Mouse (Mus musculus): ENCODE measurements around the gene Sars. TPM values are rescaled to one million over a fixed set of nuclear protein-coding genes. Genes with fewer than 3 reads are reported as not detected.

Gene Sars
- total RNA-seq, 1 experiment, result 204 TPM

- in situ Hi-C loops (cut with MboI; ENCODE audit: low sequenced_read_pairs in 2 of 2, unreplicated experiment in 2 of 2), result loop anchor here in 1 of 2 experiments (10.0 kb wide), 1 partner anchor 172 kb away; the partner anchor contains the start of gene Taf13
- Histone ChIP-seq H3K4me1 (ENCODE audit: control insufficient read depth in 2 of 2, insufficient read depth in 2 of 2, low read length in 2 of 2, poor library complexity in 1 of 2) (peaks cover 3 to 16% of the 10 kb centered on the region in 2 experiments; a peak in 3 of 4 replicates), H3K9ac (ENCODE audit: insufficient read depth, low read depth, low read length, poor library complexity, severe bottlenecking) (no peak overlapping the region), H3K27ac (ENCODE audit: insufficient read depth, low read depth, low read length, poor library complexity, severe bottlenecking) (no peak overlapping the region), H3K4me3 (ENCODE audit: insufficient read depth in 1 of 2, low read depth in 1 of 2, low read length in 2 of 2, poor library complexity in 1 of 2, severe bottlenecking in 1 of 2) (no peak overlapping the region), H3K9me3 (ENCODE audit: control insufficient read depth, insufficient read depth, low read depth, low read length) (no peaks in the 10 kb centered on the region), H3K36me3 (ENCODE audit: control insufficient read depth, insufficient read depth, low read length, poor library complexity, severe bottlenecking) (no peaks in the 10 kb centered on the region; the same call in 1 of the 2 replicates)
- TF ChIP-seq ZNF384 (IDR thresholded peaks at IDR 0.05; ENCODE audit: low read depth, low read length) (no peak), CHD2 (IDR thresholded peaks at IDR 0.05; ENCODE audit: low read depth, low read length) (no peak), HCFC1 (IDR thresholded peaks at IDR 0.05; ENCODE audit: borderline replicate concordance, insufficient read depth, low read length) (no peak), MAFK (IDR thresholded peaks at IDR 0.05; ENCODE audit: insufficient read depth, low read depth, low read length) (no peak), ZC3H11A (IDR thresholded peaks at IDR 0.05; ENCODE audit: borderline replicate concordance, low read depth, low read length) (no peak)
- no peak for DNase-seq (ENCODE audit: low read depth, low spot score)
Observed at GRCm38 (mm10) chr3:108402528-108402920, 42.5 kb downstream of the Sars start.

GRCm38 (mm10) chr3:108401692-108402527 lies 43.1 kb downstream of the Sars start:
- peaks cover 3 to 22% of the 10 kb centered on the region in 2 experiments; a peak in 3 of 4 replicates for H3K4me1 ChIP-seq (ENCODE audit: control insufficient read depth in 2 of 2, insufficient read depth in 2 of 2, low read length in 2 of 2, poor library complexity in 1 of 2)
- DNase-seq (ENCODE audit: low read depth, low spot score), result peak; percentile 86
- H3K4me3 ChIP-seq (ENCODE audit: insufficient read depth in 1 of 2, low read depth in 1 of 2, low read length in 2 of 2, poor library complexity in 1 of 2, severe bottlenecking in 1 of 2), result peak overlapping the region in 1 of 2 experiments; percentile 7; a peak in 2 of 4 replicates
- no peaks in the 10 kb centered on the region; the same call in 1 of the 2 replicates for H3K36me3 ChIP-seq (ENCODE audit: control insufficient read depth, insufficient read depth, low read length, poor library complexity, severe bottlenecking)
- no peaks in the 10 kb centered on the region for H3K9me3 ChIP-seq (ENCODE audit: control insufficient read depth, insufficient read depth, low read depth, low read length)
- no peak overlapping the region for H3K9ac ChIP-seq (ENCODE audit: insufficient read depth, low read depth, low read length, poor library complexity, severe bottlenecking)
- TF ChIP-seq MAFK (IDR thresholded peaks at IDR 0.05; ENCODE audit: insufficient read depth, low read depth, low read length), result no peak
- TF ChIP-seq ZC3H11A (IDR thresholded peaks at IDR 0.05; ENCODE audit: borderline replicate concordance, low read depth, low read length), result peak; percentile 59; the same call in 1 of the 2 replicates
- no peak for TF ChIP-seq CHD2 (IDR thresholded peaks at IDR 0.05; ENCODE audit: low read depth, low read length)
- H3K27ac ChIP-seq (ENCODE audit: insufficient read depth, low read depth, low read length, poor library complexity, severe bottlenecking), result no peak overlapping the region
- in situ Hi-C loops (cut with MboI; ENCODE audit: low sequenced_read_pairs in 2 of 2, unreplicated experiment in 2 of 2), result loop anchor here in 1 of 2 experiments (10.0 kb wide), 1 partner anchor 173 kb away; the partner anchor contains the start of gene Taf13

- Histone ChIP-seq H3K4me3 (ENCODE audit: insufficient read depth in 1 of 2, low read depth in 1 of 2, low read length in 2 of 2, poor library complexity in 1 of 2, severe bottlenecking in 1 of 2) (no peak overlapping the region), H3K4me1 (ENCODE audit: control insufficient read depth in 2 of 2, insufficient read depth in 2 of 2, low read length in 2 of 2, poor library complexity in 1 of 2) (peaks cover 3 to 14% of the 10 kb centered on the region in 2 experiments; a peak in 3 of 4 replicates), H3K9ac (ENCODE audit: insufficient read depth, low read depth, low read length, poor library complexity, severe bottlenecking) (no peak overlapping the region), H3K36me3 (ENCODE audit: control insufficient read depth, insufficient read depth, low read length, poor library complexity, severe bottlenecking) (no peaks in the 10 kb centered on the region; the same call in 1 of the 2 replicates), H3K9me3 (ENCODE audit: control insufficient read depth, insufficient read depth, low read depth, low read length) (no peaks in the 10 kb centered on the region), H3K27ac (ENCODE audit: insufficient read depth, low read depth, low read length, poor library complexity, severe bottlenecking) (no peak overlapping the region)
- no peak for DNase-seq (ENCODE audit: low read depth, low spot score)
- in situ Hi-C loops (cut with MboI; ENCODE audit: low sequenced_read_pairs in 2 of 2, unreplicated experiment in 2 of 2), result loop anchor here in 1 of 2 experiments (10.0 kb wide), 1 partner anchor 174 kb away; the partner anchor contains the start of gene Taf13
- TF ChIP-seq MAFK (IDR thresholded peaks at IDR 0.05; ENCODE audit: insufficient read depth, low read depth, low read length) (no peak), HCFC1 (IDR thresholded peaks at IDR 0.05; ENCODE audit: borderline replicate concordance, insufficient read depth, low read length) (no peak), ZNF384 (IDR thresholded peaks at IDR 0.05; ENCODE audit: low read depth, low read length) (no peak), ZC3H11A (IDR thresholded peaks at IDR 0.05; ENCODE audit: borderline replicate concordance, low read depth, low read length) (no peak), CHD2 (IDR thresholded peaks at IDR 0.05; ENCODE audit: low read depth, low read length) (no peak)
Observed at GRCm38 (mm10) chr3:108400442-108400841, 44.6 kb downstream of the Sars start.

- Histone ChIP-seq H3K9me3 (ENCODE audit: control insufficient read depth, insufficient read depth, low read depth, low read length) (no peaks in the 10 kb centered on the region), H3K4me3 (ENCODE audit: insufficient read depth in 1 of 2, low read depth in 1 of 2, low read length in 2 of 2, poor library complexity in 1 of 2, severe bottlenecking in 1 of 2) (no peak overlapping the region), H3K27ac (ENCODE audit: insufficient read depth, low read depth, low read length, poor library complexity, severe bottlenecking) (no peak overlapping the region), H3K36me3 (ENCODE audit: control insufficient read depth, insufficient read depth, low read length, poor library complexity, severe bottlenecking) (no peaks in the 10 kb centered on the region; the same call in 1 of the 2 replicates), H3K4me1 (ENCODE audit: control insufficient read depth in 2 of 2, insufficient read depth in 2 of 2, low read length in 2 of 2, poor library complexity in 1 of 2) (peaks cover 3 to 12% of the 10 kb centered on the region in 2 experiments; a peak in 2 of 4 replicates), H3K9ac (ENCODE audit: insufficient read depth, low read depth, low read length, poor library complexity, severe bottlenecking) (no peak overlapping the region)
- in situ Hi-C loops (cut with MboI; ENCODE audit: low sequenced_read_pairs in 2 of 2, unreplicated experiment in 2 of 2), result no loop called here
- no peak for DNase-seq (ENCODE audit: low read depth, low spot score)
- TF ChIP-seq HCFC1 (IDR thresholded peaks at IDR 0.05; ENCODE audit: borderline replicate concordance, insufficient read depth, low read length), result no peak
- no peak for TF ChIP-seq ZNF384 (IDR thresholded peaks at IDR 0.05; ENCODE audit: low read depth, low read length)
- no peak for TF ChIP-seq CHD2 (IDR thresholded peaks at IDR 0.05; ENCODE audit: low read depth, low read length)
- TF ChIP-seq MAFK (IDR thresholded peaks at IDR 0.05; ENCODE audit: insufficient read depth, low read depth, low read length), result no peak
- TF ChIP-seq ZC3H11A (IDR thresholded peaks at IDR 0.05; ENCODE audit: borderline replicate concordance, low read depth, low read length), result no peak
Observed at GRCm38 (mm10) chr3:108398281-108398680, 46.7 kb downstream of the Sars start.

Data from ES-E14 (cell line).